Mouse (Mus musculus): ENCODE results near the gene Caml. TPM values are rescaled to one million over a fixed set of nuclear protein-coding genes. Genes with fewer than 3 reads are reported as not detected.

The Caml gene
- polyA plus RNA-seq, 1 experiment = 27.8 TPM

DNA sequence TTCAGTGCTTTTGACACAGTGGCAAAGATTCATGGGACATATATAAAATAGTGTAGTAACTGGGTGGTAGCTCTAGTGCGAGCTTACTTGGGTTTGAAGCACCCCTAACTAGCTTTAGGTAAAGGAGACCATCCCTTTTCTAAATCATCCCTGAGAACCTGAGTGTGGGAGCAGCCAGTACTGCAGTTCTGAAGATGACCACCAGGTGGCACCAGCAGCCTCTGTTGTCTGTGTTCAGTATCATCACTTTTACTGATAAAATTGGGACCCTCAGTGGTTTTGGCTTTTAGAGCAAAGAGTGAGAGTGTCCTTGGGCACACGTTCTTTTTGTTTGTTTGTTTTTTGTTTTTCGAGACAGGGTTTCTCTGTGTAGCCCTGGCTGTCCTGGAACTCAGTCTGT is 21.2 kb upstream of the Caml start:
- Histone ChIP-seq H3K4me3 (peak overlapping the region; percentile 54), H3K4me2 (ENCODE audit: low read depth) (peak overlapping the region; percentile 76), H3ac (ENCODE audit: control insufficient read depth, insufficient read length) (no peak overlapping the region), H3K27me3 (ENCODE audit: control insufficient read depth, insufficient read depth, insufficient read length) (no peaks in the 10 kb centered on the region), H3K36me3 (ENCODE audit: control insufficient read depth, insufficient read depth) (peaks cover 8% of the 10 kb centered on the region), H3K79me2 (ENCODE audit: control insufficient read depth, insufficient read depth) (peaks cover 19% of the 10 kb centered on the region)
- TF ChIP-seq MYOD1 (IDR thresholded peaks at IDR 0.05; ENCODE audit: control insufficient read depth in 1 of 3, insufficient read length in 2 of 3, low read depth in 2 of 3) = no peak
- TF ChIP-seq TCF12 (IDR thresholded peaks at IDR 0.05; ENCODE audit: insufficient read depth, poor library complexity, severe bottlenecking) = no peak
- TF ChIP-seq USF1 (IDR thresholded peaks at IDR 0.05; ENCODE audit: low read depth) = no peak
- TF ChIP-seq SRF (IDR thresholded peaks at IDR 0.05; ENCODE audit: control insufficient read depth, insufficient read length, low read depth) = no peak
- no peak for TF ChIP-seq E2F4 (IDR thresholded peaks at IDR 0.05; ENCODE audit: insufficient read depth)
- TF ChIP-seq POLR2AphosphoS2 (IDR thresholded peaks at IDR 0.05; ENCODE audit: insufficient read length, low read depth) = no peak
- no peak for TF ChIP-seq TCF3 (IDR thresholded peaks at IDR 0.05; ENCODE audit: insufficient read length, low read depth)
- no peak for TF ChIP-seq MAX (IDR thresholded peaks at IDR 0.05; ENCODE audit: low read depth)
- no peak for TF ChIP-seq MYOG (IDR thresholded peaks at IDR 0.05; ENCODE audit: control insufficient read depth in 1 of 3, insufficient read depth in 1 of 3, insufficient read length in 2 of 3, low read depth in 2 of 3)
- TF ChIP-seq CEBPB (IDR thresholded peaks at IDR 0.05; ENCODE audit: insufficient read depth, poor library complexity, severe bottlenecking) = no peak

DNA sequence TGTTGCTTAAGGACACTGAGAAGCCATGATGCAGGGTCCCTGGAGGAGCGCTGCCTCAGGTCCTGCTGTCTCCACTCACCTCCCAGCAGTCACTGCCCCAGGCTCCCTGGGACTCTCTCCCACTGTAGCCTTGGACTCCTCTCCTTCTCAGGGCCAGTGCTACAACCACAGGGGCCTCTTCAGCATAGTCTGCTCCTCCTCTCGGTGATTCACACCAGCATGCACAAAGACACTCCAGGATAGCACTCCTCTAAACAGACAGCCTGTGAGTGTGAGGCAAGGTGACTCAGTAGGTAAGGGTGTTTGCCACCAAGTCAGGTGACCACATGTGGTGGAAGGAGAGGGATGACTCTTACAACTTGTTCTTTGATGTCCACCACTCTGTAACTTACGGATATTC is 18.2 kb upstream of the Caml start:
- Histone ChIP-seq H3K36me3 (ENCODE audit: control insufficient read depth, insufficient read depth) (no peaks in the 10 kb centered on the region), H3ac (ENCODE audit: control insufficient read depth, insufficient read length) (no peak overlapping the region), H3K27me3 (ENCODE audit: control insufficient read depth, insufficient read depth, insufficient read length) (no peaks in the 10 kb centered on the region), H3K4me2 (ENCODE audit: low read depth) (no peak overlapping the region), H3K79me2 (ENCODE audit: control insufficient read depth, insufficient read depth) (peaks cover 19% of the 10 kb centered on the region), H3K4me3 (no peak overlapping the region)
- TF ChIP-seq REST (IDR thresholded peaks at IDR 0.05; ENCODE audit: insufficient read depth, insufficient read length) (no peak), POLR2A (IDR thresholded peaks at IDR 0.05; ENCODE audit: insufficient read length, low read depth) (no peak), CEBPB (IDR thresholded peaks at IDR 0.05; ENCODE audit: insufficient read depth, poor library complexity, severe bottlenecking) (no peak), MYOG (IDR thresholded peaks at IDR 0.05; ENCODE audit: control insufficient read depth in 1 of 3, insufficient read depth in 1 of 3, insufficient read length in 2 of 3, low read depth in 2 of 3) (no peak), MAX (IDR thresholded peaks at IDR 0.05; ENCODE audit: low read depth) (no peak), MYOD1 (IDR thresholded peaks at IDR 0.05; ENCODE audit: control insufficient read depth in 1 of 3, insufficient read length in 2 of 3, low read depth in 2 of 3) (no peak), POLR2AphosphoS2 (IDR thresholded peaks at IDR 0.05; ENCODE audit: insufficient read length, low read depth) (no peak), TCF3 (IDR thresholded peaks at IDR 0.05; ENCODE audit: insufficient read length, low read depth) (no peak), SRF (IDR thresholded peaks at IDR 0.05; ENCODE audit: control insufficient read depth, insufficient read length, low read depth) (no peak), USF1 (IDR thresholded peaks at IDR 0.05; ENCODE audit: low read depth) (no peak), TCF12 (IDR thresholded peaks at IDR 0.05; ENCODE audit: insufficient read depth, poor library complexity, severe bottlenecking) (no peak), E2F4 (IDR thresholded peaks at IDR 0.05; ENCODE audit: insufficient read depth) (no peak)

DNA sequence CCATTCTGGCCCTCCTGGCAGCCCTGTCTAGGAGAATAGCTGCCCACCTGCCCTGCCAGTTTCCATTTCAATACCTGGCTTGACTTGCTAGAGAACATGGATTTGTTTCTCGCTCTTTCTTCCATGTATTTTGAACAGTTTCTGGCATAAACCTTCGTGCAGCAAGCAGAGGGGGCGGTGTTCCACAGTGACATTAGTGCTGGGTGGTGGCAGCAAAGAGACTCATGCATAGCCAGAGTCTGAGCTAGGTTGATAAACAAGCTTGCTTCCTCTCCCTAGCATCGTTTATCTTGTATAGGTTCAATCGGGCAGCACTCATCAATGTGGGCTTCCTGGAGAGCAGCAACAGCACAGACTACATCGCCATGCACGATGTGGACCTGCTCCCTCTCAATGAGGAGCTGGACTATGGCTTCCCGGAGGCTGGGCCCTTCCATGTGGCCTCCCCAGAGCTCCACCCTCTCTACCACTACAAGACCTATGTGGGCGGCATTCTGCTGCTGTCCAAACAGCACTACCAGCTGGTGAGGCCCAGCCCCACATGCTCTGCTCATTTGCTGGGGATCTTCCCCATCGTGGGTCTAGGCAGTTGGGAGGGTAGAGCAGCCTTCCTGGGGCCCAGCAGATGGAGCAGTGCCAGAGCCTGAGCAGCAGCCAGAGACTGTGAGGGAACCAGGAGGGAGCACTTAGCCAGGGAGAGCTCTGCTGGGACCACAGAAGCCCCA is 15.7 kb upstream of the Caml start:
- Histone ChIP-seq H3K79me2 (ENCODE audit: control insufficient read depth, insufficient read depth) (peaks cover 12% of the 10 kb centered on the region), H3K4me3 (no peak overlapping the region), H3K27me3 (ENCODE audit: control insufficient read depth, insufficient read depth, insufficient read length) (no peaks in the 10 kb centered on the region), H3K36me3 (ENCODE audit: control insufficient read depth, insufficient read depth) (peaks cover 4% of the 10 kb centered on the region), H3ac (ENCODE audit: control insufficient read depth, insufficient read length) (no peak overlapping the region), H3K4me2 (ENCODE audit: low read depth) (no peak overlapping the region)
- TF ChIP-seq E2F4 (IDR thresholded peaks at IDR 0.05; ENCODE audit: insufficient read depth) (no peak), TCF12 (IDR thresholded peaks at IDR 0.05; ENCODE audit: insufficient read depth, poor library complexity, severe bottlenecking) (no peak), POLR2AphosphoS2 (IDR thresholded peaks at IDR 0.05; ENCODE audit: insufficient read length, low read depth) (no peak), REST (IDR thresholded peaks at IDR 0.05; ENCODE audit: insufficient read depth, insufficient read length) (no peak), POLR2A (IDR thresholded peaks at IDR 0.05; ENCODE audit: insufficient read length, low read depth) (no peak), TCF3 (IDR thresholded peaks at IDR 0.05; ENCODE audit: insufficient read length, low read depth) (no peak), MYOD1 (IDR thresholded peaks at IDR 0.05; ENCODE audit: control insufficient read depth in 1 of 3, insufficient read length in 2 of 3, low read depth in 2 of 3) (no peak), SRF (IDR thresholded peaks at IDR 0.05; ENCODE audit: control insufficient read depth, insufficient read length, low read depth) (no peak), USF1 (IDR thresholded peaks at IDR 0.05; ENCODE audit: low read depth) (no peak), CEBPB (IDR thresholded peaks at IDR 0.05; ENCODE audit: insufficient read depth, poor library complexity, severe bottlenecking) (no peak)

DNA sequence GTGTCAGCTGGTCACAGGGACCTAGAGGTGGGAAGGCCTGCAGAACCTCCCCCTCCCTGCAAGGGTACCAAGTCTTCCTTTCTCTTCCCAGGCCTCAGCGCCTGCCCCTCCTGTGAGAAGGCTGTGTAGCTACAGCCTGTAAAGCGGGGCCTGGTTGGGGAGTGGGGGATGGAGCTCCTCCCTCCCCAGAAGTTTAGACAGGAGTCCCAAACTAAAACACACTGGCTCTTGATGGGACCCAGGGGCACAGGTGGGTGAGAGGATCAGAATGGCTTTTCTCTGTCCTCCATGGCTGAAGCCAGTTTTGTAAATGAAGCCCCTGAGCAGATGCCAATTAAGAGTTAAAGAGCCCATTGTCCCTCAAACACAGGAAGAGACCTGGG is 15.2 kb upstream of the Caml start:
- no peak overlapping the region for H3ac ChIP-seq (ENCODE audit: control insufficient read depth, insufficient read length)
- no peaks in the 10 kb centered on the region for H3K27me3 ChIP-seq (ENCODE audit: control insufficient read depth, insufficient read depth, insufficient read length)
- peaks cover 7% of the 10 kb centered on the region for H3K79me2 ChIP-seq (ENCODE audit: control insufficient read depth, insufficient read depth)
- H3K36me3 ChIP-seq (ENCODE audit: control insufficient read depth, insufficient read depth) = peaks cover 4% of the 10 kb centered on the region
- no peak overlapping the region for H3K4me3 ChIP-seq
- TF ChIP-seq E2F4 (IDR thresholded peaks at IDR 0.05; ENCODE audit: insufficient read depth) (no peak), MAX (IDR thresholded peaks at IDR 0.05; ENCODE audit: low read depth) (no peak), USF1 (IDR thresholded peaks at IDR 0.05; ENCODE audit: low read depth) (no peak), MYOG (IDR thresholded peaks at IDR 0.05; ENCODE audit: control insufficient read depth in 1 of 3, insufficient read depth in 1 of 3, insufficient read length in 2 of 3, low read depth in 2 of 3) (no peak), POLR2AphosphoS2 (IDR thresholded peaks at IDR 0.05; ENCODE audit: insufficient read length, low read depth) (no peak), TCF3 (IDR thresholded peaks at IDR 0.05; ENCODE audit: insufficient read length, low read depth) (no peak), CEBPB (IDR thresholded peaks at IDR 0.05; ENCODE audit: insufficient read depth, poor library complexity, severe bottlenecking) (no peak), REST (IDR thresholded peaks at IDR 0.05; ENCODE audit: insufficient read depth, insufficient read length) (no peak), MYOD1 (IDR thresholded peaks at IDR 0.05; ENCODE audit: control insufficient read depth in 1 of 3, insufficient read length in 2 of 3, low read depth in 2 of 3) (no peak), TCF12 (IDR thresholded peaks at IDR 0.05; ENCODE audit: insufficient read depth, poor library complexity, severe bottlenecking) (no peak), POLR2A (IDR thresholded peaks at IDR 0.05; ENCODE audit: insufficient read length, low read depth) (no peak), SRF (IDR thresholded peaks at IDR 0.05; ENCODE audit: control insufficient read depth, insufficient read length, low read depth) (no peak)
- no peak overlapping the region for H3K4me2 ChIP-seq (ENCODE audit: low read depth)

Measured in myocyte (in vitro differentiated cells).